Mouse (Mus musculus): ENCODE measurements around the gene Pebp1. TPM values are rescaled to one million over a fixed set of nuclear protein-coding genes. Genes with fewer than 3 reads are reported as not detected.
A peak's percentile ranks its signal among the peaks of the same experiment; 100 is the strongest.
"Not testable (repeated sequence)": the region's sequence is repeated elsewhere in the genome, so short reads cannot be mapped to it uniquely, and the experiment has no call there.

Gene Pebp1
- polyA plus RNA-seq, 1 experiment from 2014 or later = 829 TPM

- ChIA-PET CTCF (interaction anchor here (0.6 to 6.1 kb wide), 16 partner anchors 9 to 193 kb away, joined by 3 to 101 read pairs (median 4); partner anchors contain the start of genes Pebp1, Suds3 and Wsb2), POLR2A (interaction anchor here (0.6 to 1.1 kb wide), 2 partner anchors 188 to 375 kb away, joined by 3 read pairs; no protein-coding TSS in a partner anchor)
- ATAC-seq = peak; percentile 82
- in situ Hi-C loops (cut with MboI; ENCODE audit: low pct_unique_long_range_greater_than_20kb) = loop anchor here (5.0 kb wide), 2 partner anchors 185 to 190 kb away; partner anchors contain the start of gene Suds3
- DNase-seq (ENCODE audit: low read depth, low spot score) = no peak
- H3K27me3 ChIP-seq = no peaks in the 10 kb centered on the region
- TF ChIP-seq CTCF (IDR thresholded peaks at IDR 0.05) = peak; percentile 97
Observed at GRCm38 (mm10) chr5:117307699-117308098, 20.3 kb upstream of the Pebp1 start.

DNA sequence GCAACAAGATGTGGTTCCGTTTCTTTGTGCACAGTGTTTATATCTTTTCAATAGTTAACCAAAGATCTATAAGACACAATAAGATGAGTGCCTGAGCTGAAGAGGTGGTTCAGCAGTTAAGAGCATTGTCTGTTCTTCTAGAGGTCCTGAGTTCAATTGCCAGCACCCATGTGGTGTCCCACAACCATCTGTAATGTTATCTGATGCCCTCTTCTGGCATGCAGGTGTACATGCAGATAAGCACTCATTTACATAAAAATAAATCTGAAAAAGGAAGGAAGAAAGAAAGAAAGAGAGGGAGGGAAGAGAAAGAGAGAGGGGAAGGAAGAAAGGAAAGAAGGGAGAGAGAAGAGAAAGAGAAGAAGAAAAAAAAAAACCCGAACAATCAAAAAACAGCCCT lies 19.4 kb upstream of the Pebp1 start:
- ChIA-PET CTCF (interaction anchor here (0.8 to 6.1 kb wide), 10 partner anchors 10 to 192 kb away, joined by 3 to 101 read pairs (median 10); partner anchors contain the start of genes Pebp1, Suds3, Taok3 and Wsb2), POLR2A (interaction anchor here (0.6 to 1.1 kb wide), 3 partner anchors 81 to 376 kb away, joined by 3 to 4 read pairs (median 3); no protein-coding TSS in a partner anchor)
- ATAC-seq = no peak
- TF ChIP-seq CTCF (IDR thresholded peaks at IDR 0.05) = peak; percentile 63
- in situ Hi-C loops (cut with MboI; ENCODE audit: low pct_unique_long_range_greater_than_20kb) = loop anchor here (5.0 kb wide), 2 partner anchors 185 to 190 kb away; partner anchors contain the start of gene Suds3
- H3K27me3 ChIP-seq = no peaks in the 10 kb centered on the region
- no peak for DNase-seq (ENCODE audit: low read depth, low spot score)

DNA sequence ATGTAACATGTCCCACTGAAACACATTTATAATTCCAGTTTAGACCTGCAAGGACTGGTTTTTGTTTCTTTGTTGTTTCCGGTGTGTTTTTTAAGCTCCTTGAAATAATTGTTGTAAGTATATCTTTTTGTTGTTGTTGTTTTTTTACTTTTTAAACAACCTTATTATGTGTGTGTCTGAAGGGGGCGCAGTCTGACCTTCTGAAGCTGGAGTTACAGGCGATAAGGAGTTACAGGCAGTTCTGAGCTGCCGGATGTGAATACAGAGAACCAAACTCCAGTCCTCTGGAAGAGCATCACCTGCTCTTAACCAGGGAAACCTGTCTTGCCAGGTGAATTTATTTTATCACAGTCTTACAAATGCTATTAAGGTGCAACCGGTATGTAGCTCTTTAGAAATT lies 18.3 kb upstream of the Pebp1 start:
- H3K27me3 ChIP-seq = no peaks in the 10 kb centered on the region
- in situ Hi-C loops (cut with MboI; ENCODE audit: low pct_unique_long_range_greater_than_20kb) = loop anchor here (5.0 kb wide), 2 partner anchors 187 to 188 kb away; partner anchors contain the start of gene Suds3
- CTCF ChIA-PET = interaction anchor here (1.0 to 6.1 kb wide), 24 partner anchors 8 to 1282 kb away, joined by 3 to 101 read pairs (median 4); partner anchors contain the start of genes Pebp1, Suds3, Taok3 and Wsb2
- POLR2A ChIA-PET = interaction anchor here (2.5 kb wide), 1 partner anchor 187 kb away, joined by 6 read pairs; the partner anchor contains the start of gene Taok3
- DNase-seq (ENCODE audit: low read depth, low spot score) = no peak
- TF ChIP-seq CTCF (IDR thresholded peaks at IDR 0.05) = peak; percentile 22
- no peak for ATAC-seq

GRCm38 (mm10) chr5:117304947-117305346 lies 17.5 kb upstream of the Pebp1 start:
- ATAC-seq (peak; percentile 58), DNase-seq (ENCODE audit: low read depth, low spot score) (no peak)
- no peaks in the 10 kb centered on the region for H3K27me3 ChIP-seq
- POLR2A ChIA-PET = interaction anchor here (2.5 kb wide), 1 partner anchor 186 kb away, joined by 6 read pairs; the partner anchor contains the start of gene Taok3
- in situ Hi-C loops (cut with MboI; ENCODE audit: low pct_unique_long_range_greater_than_20kb) = loop anchor here (5.0 kb wide), 2 partner anchors 187 to 188 kb away; partner anchors contain the start of gene Suds3
- TF ChIP-seq CTCF (IDR thresholded peaks at IDR 0.05) = peak; percentile 89
- CTCF ChIA-PET = interaction anchor here (0.8 to 6.1 kb wide), 29 partner anchors 9 to 1282 kb away, joined by 3 to 101 read pairs (median 4); partner anchors contain the start of genes Pebp1, Suds3, Taok3 and Wsb2

DNA sequence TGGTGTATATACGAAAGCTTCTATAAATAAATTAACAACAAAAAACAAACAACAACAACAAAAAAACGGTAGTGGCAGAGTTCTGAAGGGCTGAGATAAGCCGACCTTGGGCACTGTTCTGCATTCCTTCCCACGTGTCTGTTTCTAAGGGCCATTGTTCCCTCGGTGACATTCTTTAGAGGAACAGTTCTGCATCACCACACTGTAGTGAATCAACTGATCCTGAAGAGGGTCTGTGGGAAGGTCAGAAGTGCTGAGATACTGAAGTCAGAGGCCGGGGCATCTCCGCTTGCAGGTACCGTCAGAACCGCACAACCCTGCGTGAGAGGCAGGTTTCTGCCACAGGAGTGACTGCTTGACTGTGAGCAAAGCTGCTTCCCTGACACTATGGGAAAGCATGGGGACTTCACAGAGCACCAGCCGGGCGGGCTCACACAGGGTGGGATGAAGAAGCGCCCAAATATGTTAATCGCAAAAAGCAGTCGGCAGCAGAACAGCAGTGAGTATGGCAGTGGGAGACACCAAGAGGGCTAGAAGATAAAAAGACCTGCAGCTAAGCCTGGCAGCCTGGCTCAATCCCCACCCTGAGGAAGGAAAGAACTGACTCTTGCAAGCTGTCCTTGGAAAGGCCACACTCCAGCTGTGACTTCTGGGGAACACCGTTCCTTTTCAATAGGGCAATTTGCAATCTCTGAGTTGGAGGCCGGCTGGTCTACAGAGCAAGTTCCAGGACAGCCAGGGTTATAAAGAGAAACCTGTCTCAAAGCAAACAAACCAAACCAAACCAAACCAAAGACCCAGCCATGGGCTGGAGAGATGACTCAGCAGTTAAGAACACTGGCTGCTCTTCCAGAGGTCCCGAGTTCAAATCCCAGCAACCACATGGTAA lies 16.5 kb upstream of the Pebp1 start:
- ChIA-PET POLR2A (interaction anchor here (2.5 kb wide), 1 partner anchor 185 kb away, joined by 6 read pairs; the partner anchor contains the start of gene Taok3), CTCF (interaction anchor here (0.8 to 6.1 kb wide), 15 partner anchors 10 to 209 kb away, joined by 3 to 101 read pairs (median 7); partner anchors contain the start of genes Pebp1, Taok3 and Wsb2)
- in situ Hi-C loops (cut with MboI; ENCODE audit: low pct_unique_long_range_greater_than_20kb) = no loop called here
- ATAC-seq = no peak
- H3K27me3 ChIP-seq = no peaks in the 10 kb centered on the region
- no peak for TF ChIP-seq CTCF (IDR thresholded peaks at IDR 0.05)
- DNase-seq (ENCODE audit: low read depth, low spot score) = no peak

DNA sequence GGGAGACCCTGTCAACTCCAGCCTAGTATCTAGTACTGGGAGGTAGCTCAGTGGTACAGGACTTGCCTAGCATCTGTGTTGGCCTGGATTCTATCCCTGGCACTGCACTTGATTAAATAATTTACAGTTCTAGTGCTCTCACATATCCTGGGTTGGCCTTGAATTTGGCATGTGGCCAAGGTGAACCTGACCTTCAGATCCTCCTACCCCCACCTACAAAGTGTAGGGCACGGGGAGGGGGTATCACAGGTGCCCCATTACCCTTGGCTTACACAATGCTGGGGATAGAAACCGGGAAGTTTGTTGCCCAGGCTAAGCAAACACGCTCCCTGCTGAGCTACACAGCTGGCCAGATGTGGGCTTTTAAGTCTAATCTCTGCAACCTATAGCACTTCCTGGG lies 15.5 kb upstream of the Pebp1 start:
- ATAC-seq (no peak), DNase-seq (ENCODE audit: low read depth, low spot score) (no peak)
- no peak for TF ChIP-seq CTCF (IDR thresholded peaks at IDR 0.05)
- in situ Hi-C loops (cut with MboI; ENCODE audit: low pct_unique_long_range_greater_than_20kb) = no loop called here
- no peaks in the 10 kb centered on the region for H3K27me3 ChIP-seq
- ChIA-PET CTCF (interaction anchor here (6.1 kb wide), 1 partner anchor 14 kb away, joined by 101 read pairs; the partner anchor contains the start of gene Pebp1), POLR2A (no interaction called here)

DNA sequence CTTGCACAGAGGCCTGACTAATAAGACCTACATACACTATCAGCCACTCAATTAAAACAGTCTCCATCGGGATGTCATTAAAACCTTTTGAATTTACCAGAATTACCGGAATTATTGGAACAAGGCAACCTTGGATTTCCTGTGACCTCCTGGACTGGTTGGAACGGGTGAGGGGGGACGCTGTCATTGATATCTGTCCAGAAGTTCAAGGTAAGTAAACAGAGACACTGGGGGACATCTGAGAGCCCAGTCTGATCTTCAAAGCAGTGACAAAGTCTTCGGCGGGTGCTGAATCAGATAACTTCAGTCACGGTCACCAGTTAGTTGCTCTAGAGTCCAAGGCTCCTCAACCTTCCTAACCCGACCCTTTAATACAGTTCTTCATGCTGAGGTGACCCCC lies 7.6 kb upstream of the Pebp1 start:
- POLR2A ChIA-PET = interaction anchor here (0.6 to 0.7 kb wide), 2 partner anchors 64 to 91 kb away, joined by 3 to 4 read pairs; no protein-coding TSS in a partner anchor

DNA sequence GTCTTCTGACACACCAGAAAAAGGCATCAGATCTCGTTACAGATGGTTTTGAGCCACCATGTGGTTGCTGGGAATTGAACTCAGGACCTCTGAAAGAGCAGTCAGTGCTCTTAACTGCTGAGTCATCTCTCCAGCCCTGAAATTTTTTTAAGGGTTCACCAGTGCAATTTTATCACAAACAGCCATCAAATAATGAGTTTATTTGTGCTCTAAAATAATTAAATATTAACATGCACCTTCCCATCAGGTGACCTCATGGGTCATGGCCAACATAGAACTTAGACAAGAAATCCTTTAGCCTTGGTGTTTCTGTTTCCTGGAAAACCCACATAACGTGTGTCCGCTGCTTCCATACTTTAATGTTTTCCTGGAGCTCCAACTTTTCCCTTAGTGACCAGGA lies 6.4 kb upstream of the Pebp1 start:
- in situ Hi-C loops (cut with MboI; ENCODE audit: low pct_unique_long_range_greater_than_20kb) = loop anchor here (25.0 kb wide), 1 partner anchor 856 kb away; no protein-coding TSS in a partner anchor
- ATAC-seq; H3K27me3 ChIP-seq; POLR2A ChIA-PET; DNase-seq (ENCODE audit: low read depth, low spot score): not testable (repeated sequence)
- CTCF ChIA-PET = interaction anchor here (1.1 to 11.2 kb wide), 2 partner anchors 11 to 14 kb away, joined by 3 to 101 read pairs; no protein-coding TSS in a partner anchor

More for the DNA sequence above, 7.6 kb upstream of the Pebp1 start:
- in situ Hi-C loops (cut with MboI; ENCODE audit: low pct_unique_long_range_greater_than_20kb) = loop anchor here (25.0 kb wide), 1 partner anchor 858 kb away; no protein-coding TSS in a partner anchor
- no peak for ATAC-seq
- no peak for TF ChIP-seq CTCF (IDR thresholded peaks at IDR 0.05)
- H3K27me3 ChIP-seq = no peaks in the 10 kb centered on the region
- CTCF ChIA-PET = interaction anchor here (1.1 to 11.2 kb wide), 2 partner anchors 10 to 15 kb away, joined by 3 to 101 read pairs; no protein-coding TSS in a partner anchor
- no peak for DNase-seq (ENCODE audit: low read depth, low spot score)

GRCm38 (mm10) chr5:117292547-117292946 lies 5.1 kb upstream of the Pebp1 start:
- DNase-seq (ENCODE audit: low read depth, low spot score) (no peak), ATAC-seq (no peak)
- ChIA-PET CTCF (interaction anchor here (11.2 kb wide), 1 partner anchor 13 kb away, joined by 101 read pairs; no protein-coding TSS in a partner anchor), POLR2A (no interaction called here)
- in situ Hi-C loops (cut with MboI; ENCODE audit: low pct_unique_long_range_greater_than_20kb) = loop anchor here (25.0 kb wide), 1 partner anchor 855 kb away; no protein-coding TSS in a partner anchor
- H3K27me3 ChIP-seq = no peaks in the 10 kb centered on the region
- TF ChIP-seq CTCF (IDR thresholded peaks at IDR 0.05) = no peak
